Mouse (Mus musculus): ENCODE data around the gene Isy1.

The Isy1 gene

DNA sequence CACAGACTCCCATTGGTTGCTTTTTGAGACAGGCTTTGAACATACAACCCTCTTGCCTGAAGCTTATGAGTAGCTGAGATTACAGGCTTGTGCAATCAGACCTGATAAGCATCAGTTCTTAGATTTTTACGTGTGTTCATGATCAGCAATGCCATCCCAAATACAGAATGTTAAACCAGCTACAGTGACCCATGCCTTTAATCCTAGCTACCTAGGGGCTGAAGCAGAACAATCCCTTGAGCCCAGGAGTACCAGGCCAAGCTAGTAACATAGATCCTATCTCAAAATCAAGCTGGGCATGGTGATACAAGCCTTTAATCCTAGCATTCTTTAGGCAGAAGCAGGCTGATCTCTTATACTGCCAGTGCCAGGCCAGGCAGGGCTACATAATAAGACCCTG, 34.6 kb downstream of the Isy1 start:
- no peak for DNase-seq (ENCODE audit: low spot score)

DNA sequence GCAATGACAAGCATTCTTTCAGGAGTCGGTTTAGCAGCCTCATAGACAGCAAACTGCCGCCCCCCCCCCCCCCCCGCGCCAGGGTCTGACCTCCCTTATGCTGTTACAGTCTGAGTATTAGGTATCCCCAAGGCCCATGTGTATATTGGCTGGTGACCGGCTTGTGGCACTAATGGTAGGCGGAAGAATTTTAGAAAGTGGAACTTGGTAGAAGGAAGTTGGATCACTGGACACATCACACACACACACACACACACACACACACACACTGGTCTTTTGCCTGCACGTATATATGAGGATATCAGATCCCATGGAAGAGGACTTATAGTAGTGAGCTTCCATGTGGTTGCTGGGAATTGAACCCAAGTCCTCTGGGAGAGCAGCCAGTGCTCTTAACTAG, 36.1 kb downstream of the Isy1 start:
- DNase-seq (ENCODE audit: low spot score) = no peak

GRCm38 (mm10) chr6:87799576-87799975, 39.0 kb downstream of the Isy1 start:
- no peak for DNase-seq (ENCODE audit: low spot score)

DNA sequence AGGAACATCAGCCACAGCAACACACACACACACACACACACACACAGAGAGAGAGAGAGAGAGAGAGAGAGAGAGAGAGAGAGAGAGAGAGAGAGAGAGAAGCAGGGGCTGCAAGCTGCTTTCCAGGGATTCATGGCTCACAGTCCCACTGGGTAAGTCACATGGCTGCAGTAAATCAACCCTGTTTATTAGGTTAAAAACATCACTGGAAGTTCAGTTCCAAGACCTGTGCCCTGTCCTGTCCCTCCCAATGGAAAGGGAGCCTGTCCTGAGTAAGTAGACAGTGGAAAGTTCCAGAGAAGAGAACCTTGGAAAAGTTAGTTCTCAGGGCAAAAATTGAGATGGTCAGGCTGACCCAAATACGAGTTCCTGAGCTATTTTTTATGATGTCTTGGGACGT, 41.3 kb downstream of the Isy1 start:
- DNase-seq (ENCODE audit: low spot score) = no peak

- no peak for DNase-seq (ENCODE audit: low spot score)
Observed at GRCm38 (mm10) chr6:87796251-87796880, 42.2 kb downstream of the Isy1 start.

DNA sequence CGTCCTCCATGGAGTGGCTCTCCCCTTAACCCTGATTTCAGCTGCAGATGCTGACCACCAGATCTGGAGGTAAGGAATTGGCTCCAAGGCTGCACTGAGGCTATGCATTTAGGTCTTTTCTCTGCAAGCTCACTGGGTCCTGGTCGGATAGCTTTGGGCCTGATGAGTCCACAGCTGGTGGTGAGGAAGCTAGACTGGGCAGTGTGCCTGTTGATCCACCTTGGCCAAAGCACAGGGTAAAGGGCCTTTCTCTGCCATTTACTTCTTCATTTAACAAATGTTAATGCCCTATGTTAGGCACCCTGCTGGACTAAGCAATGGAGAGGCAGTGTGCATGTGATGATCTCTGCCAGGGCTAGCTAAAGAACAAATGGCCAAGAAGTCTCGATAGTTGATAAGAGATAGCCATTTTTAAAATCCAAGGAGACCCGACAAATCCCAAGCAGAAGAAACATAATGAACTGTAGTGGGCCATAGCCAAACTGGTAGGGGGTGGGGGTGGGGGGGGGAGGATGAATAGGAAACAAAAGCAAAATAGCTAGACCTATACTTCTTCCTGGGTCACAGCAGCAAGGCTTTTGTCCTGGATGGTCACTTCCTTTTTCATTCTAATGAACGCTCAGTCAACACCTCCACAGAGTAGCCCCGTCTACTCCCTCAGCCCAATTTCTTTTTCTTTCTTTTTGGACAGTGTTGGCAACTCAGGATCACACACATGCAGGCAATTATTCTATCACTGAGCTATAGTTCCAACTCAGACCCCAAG, 43.0 kb downstream of the Isy1 start:
- DNase-seq (ENCODE audit: low spot score) = no peak

- no peak for DNase-seq (ENCODE audit: low spot score)
Observed at GRCm38 (mm10) chr6:87793821-87794510, 44.6 kb downstream of the Isy1 start.

DNA sequence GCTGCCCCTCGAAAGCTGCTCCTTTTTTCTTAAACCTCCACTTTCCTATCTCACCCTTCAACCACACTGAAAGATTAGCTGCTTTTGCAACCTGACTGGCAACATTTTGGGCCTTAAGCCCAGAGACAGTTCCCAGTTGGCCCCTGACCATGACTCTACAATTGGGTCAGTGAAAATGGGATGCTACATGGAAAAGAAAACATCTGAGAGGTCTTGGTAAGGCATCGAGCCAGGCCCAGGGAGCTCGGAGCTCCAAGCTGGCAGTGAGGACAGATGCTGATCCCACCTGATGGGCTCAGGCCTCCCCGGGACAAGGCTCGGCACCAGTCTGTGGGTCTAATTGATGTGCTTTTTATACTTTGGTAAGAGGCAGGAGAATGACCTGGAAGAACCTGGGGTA, 46.8 kb downstream of the Isy1 start:
- DNase-seq (ENCODE audit: low spot score) = no peak

DNA sequence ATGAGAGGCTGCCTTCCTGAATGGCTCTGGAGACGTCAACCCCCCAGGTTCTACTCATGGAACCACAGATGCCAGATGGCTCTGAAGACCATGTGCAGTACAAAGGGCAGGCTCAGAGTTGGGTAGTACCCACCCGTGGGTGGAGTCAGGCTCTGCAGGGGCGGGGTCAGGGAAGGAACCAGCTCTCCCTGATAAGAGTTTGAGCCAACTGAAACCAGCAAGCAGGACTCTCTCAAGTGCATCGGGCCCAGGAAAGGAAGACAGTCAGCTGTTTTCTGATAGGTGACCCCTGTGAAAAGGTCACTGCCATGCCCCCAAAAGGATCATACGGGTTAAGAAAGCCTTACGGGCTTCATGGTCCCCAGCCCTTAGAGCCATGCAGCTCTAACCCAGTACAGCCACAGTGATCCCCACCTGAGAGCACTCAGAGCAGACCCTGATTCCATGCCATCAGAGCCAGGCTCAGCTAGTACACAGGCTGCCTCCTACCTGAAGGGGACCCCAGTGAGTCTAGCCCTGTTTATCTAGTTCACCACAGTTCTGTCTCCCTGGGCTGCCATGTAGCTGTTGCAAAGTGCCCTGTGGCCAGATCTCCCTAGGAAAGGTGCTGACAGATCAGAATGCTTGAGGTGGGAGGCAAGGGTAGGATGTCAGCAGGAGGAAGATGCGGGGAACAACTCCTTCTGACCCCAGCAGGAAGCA, 47.7 kb downstream of the Isy1 start:
- DNase-seq (ENCODE audit: low spot score) = no peak

GRCm38 (mm10) chr6:87789791-87790190, 48.8 kb downstream of the Isy1 start:
- no peak for DNase-seq (ENCODE audit: low spot score)

DNA sequence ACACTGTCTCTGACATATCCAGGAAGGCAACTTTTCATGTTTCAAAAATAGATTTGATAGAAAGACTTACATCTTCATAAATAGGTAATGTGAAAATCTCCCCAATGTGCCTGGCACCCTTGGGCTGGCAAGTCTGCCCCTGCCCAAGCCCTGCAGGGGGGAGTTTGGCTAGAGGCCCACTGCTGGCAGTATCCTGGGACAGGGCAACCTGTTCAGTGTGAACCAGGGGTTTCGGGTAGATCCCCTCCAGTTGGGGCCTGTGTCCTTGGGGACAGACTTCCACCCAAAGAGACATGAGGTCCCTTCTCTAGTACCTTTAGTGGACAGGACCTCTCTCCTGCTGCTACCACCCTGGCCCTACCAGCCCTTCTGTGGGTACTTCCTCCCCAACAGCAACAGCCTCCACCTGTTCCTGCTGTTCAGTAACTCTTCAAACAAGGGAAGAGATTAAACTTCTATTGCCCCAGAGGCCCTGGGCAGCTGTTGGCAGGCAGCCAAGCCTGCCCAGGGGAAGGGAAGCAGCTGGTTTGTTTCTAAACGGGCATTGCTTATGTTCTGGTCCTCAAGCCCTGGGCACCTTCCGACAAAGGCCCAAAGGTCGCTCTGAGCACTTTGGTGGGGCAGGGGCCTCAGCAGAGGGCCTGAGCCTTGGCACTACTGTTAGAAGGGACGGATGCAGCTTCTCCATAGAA, 49.6 kb downstream of the Isy1 start:
- no peak for DNase-seq (ENCODE audit: low spot score)

GRCm38 (mm10) chr6:87788266-87788895, 50.2 kb downstream of the Isy1 start:
- no peak for DNase-seq (ENCODE audit: low spot score)

DNA sequence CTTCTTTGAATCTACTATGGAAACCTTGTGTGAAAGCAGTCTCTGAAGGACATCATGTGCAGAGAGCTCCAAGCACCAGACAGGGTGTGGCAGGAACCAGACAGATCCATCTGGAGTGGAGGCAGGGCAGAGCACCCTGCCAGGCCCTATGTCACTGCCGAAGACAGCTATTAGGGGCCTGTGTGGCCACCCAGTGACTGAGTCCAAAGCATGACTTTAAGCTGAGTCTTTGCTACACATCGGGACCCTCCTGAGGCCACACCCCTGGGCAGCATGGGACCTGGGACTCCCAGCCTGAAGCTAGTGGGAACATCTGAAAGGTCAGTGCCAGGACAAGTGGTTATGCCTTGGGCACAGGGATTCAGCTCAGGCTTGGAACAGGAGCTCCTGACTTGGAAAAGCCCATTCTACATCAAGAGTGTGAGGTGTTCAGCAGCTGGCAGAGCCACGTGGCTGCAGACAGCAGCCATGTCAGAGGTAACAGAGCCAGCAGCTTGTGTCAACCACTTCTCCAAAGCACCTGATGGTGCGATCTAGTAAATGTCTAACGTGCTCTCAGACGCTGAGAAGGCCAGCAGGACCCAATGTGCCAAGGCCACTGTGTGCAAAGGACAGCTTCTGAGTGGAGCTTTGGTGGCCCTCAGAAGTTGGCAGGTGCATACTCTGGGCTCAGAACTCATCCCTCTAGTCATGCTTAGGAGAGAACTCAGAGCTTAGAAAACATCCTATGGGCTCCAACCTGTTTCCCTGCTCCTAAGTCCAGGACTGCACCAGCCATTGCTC, 51.3 kb downstream of the Isy1 start:
- DNase-seq (ENCODE audit: low spot score) = no peak

- no peak for DNase-seq (ENCODE audit: low spot score)
Observed at GRCm38 (mm10) chr6:87786621-87787020, 52.0 kb downstream of the Isy1 start.

DNA sequence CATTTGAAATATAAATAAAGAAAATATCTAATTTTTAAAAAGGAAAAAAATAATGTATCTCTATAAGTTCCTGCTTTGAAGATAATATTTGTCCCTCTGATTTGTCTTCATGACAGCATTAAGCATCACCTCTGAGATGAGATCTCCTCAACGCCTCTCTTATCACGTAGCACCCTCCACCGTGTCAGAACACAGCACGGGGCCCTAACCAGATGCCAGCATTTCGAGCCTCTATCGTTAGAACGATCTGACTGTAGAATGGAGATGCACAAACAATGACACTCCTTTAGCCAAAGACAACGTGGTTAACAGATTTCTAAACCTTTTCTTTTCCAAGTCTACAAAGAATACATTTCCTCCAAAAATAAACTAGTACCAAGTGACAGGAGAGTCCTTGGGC, 54.6 kb downstream of the Isy1 start:
- DNase-seq (ENCODE audit: low spot score) = no peak

- DNase-seq (ENCODE audit: low spot score) = no peak
Observed at GRCm38 (mm10) chr6:87780546-87781301, 57.9 kb downstream of the Isy1 start.

GRCm38 (mm10) chr6:87779174-87780165, 59.1 kb downstream of the Isy1 start:
- DNase-seq (ENCODE audit: low spot score) = no peak

GRCm38 (mm10) chr6:87778294-87779173, 60.1 kb downstream of the Isy1 start:
- DNase-seq (ENCODE audit: low spot score) = no peak

Measured in testis, postnatal 14 days (tissue).